In the genomic region with DNA sequence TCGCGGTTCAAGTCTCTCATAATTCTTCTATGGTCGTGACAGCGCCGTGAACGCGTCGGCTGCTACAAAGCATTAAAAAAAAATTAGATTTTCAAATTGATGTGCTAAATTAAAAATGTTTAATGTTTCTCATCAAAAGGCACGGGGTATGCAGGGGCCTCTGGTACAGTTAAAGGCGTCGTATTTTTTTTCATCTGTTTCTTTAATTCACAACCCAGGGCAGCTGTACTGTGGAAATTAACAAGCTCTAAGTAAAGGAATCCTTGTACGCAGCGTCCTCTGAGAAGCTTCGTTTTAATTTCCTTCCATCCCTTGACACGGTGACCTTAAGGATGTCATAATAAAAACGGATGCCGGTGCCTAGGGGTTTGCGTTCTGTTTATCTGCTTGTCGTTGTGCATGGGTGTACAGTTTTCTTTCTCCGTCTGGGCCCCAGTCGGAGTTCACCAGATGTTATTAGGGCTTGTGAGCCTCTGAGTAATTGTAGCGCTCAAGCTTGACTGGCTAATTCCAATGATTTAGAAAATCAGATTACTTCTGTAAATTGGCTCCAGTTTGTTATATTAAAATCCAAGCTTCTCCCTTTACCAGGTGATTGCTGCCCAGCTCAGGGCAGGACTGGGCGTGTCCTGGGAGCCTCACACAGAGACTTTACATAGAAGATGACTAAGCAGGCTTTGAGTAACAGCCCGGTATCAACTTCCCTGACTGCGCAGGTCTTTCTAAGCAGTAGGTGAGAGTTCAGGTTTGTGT, we compare ENCODE assay signal across 11 mouse cellular contexts.
A peak's percentile ranks its signal among the peaks of the same experiment; 100 is the strongest.
DNase-seq lines count a peak whose midpoint lies in the region; ATAC-seq and TF ChIP-seq lines count a peak whose summit lies in the region.
"Had no signal": no experiment of that assay in that cellular context is flagged by ENCODE, and none has a peak within 500 bp of the region (broad histone marks: within the 10 kb centered on the region; RNA-seq: fewer than 3 reads in every experiment).

No protein-coding gene starts in this region.

- H3K27me3 ChIP-seq in kidney, embryonic 15.5 days, result no peaks in the 10 kb centered on the region
- H3K27me3 ChIP-seq in embryonic facial prominence, embryonic 14.5 days (replicated peaks; ENCODE audit: control insufficient read depth, insufficient read depth, low read length), result no peaks in the 10 kb centered on the region
- no peaks in the 10 kb centered on the region for H3K27me3 ChIP-seq in limb, embryonic 10.5 days (ENCODE audit: low read depth, poor library complexity, severe bottlenecking)
- no peaks in the 10 kb centered on the region for H3K27me3 ChIP-seq in neural tube, embryonic 14.5 days (ENCODE audit: control insufficient read depth, insufficient read depth, low read length)

- 34% methylated on average over 25 of the region's 25 CpGs for WGBS in kidney, embryonic 15.5 days
- WGBS in embryonic facial prominence, embryonic 14.5 days, result 47% methylated on average over 25 of the region's 25 CpGs
- WGBS in limb, embryonic 10.5 days, result 58% methylated on average over 25 of the region's 25 CpGs
- 45% methylated on average over 25 of the region's 25 CpGs for WGBS in neural tube, embryonic 14.5 days

- DNase-seq in kidney, postnatal 25 days, result no peak
- DNase-seq in embryonic facial prominence, embryonic 14.5 days (ENCODE audit: low spot score), result peak; percentile 48
- peak; percentile 36 for DNase-seq in limb, embryonic 10.5 days (ENCODE audit: low spot score)
- DNase-seq in right cerebral cortex, postnatal 36 days (ENCODE audit: low spot score in 2 of 2), result no peak
- no peak for DNase-seq in layer of hippocampus, adult 2 months (ENCODE audit: low spot score in 2 of 2)
- DNase-seq in heart, adult 9 months (ENCODE audit: low spot score in 2 of 2), result no peak
- DNase-seq: forebrain, postnatal 0 days; heart, adult 18-20 months; left cerebral cortex, postnatal 4 days had no signal

- peak overlapping the region; percentile 34 for H3K4me2 ChIP-seq in kidney, embryonic 15.5 days
- H3K4me2 ChIP-seq in embryonic facial prominence, embryonic 14.5 days (ENCODE audit: low read depth, low read length), result peak overlapping the region; percentile 32; the same call in 1 of the 2 replicates
- H3K4me2 ChIP-seq in neural tube, embryonic 14.5 days (ENCODE audit: low read depth, low read length), result peak overlapping the region; percentile 26

- H3K9ac ChIP-seq in kidney, embryonic 15.5 days, result no peak overlapping the region
- no peak overlapping the region for H3K9ac ChIP-seq in embryonic facial prominence, embryonic 14.5 days (ENCODE audit: low read depth, low read length)
- no peak overlapping the region for H3K9ac ChIP-seq in neural tube, embryonic 14.5 days (replicated peaks; ENCODE audit: low read depth, low read length)
- H3K9ac ChIP-seq: forebrain, postnatal 0 days had no signal

- no peaks in the 10 kb centered on the region for H3K36me3 ChIP-seq in kidney, embryonic 15.5 days
- H3K36me3 ChIP-seq in embryonic facial prominence, embryonic 14.5 days (ENCODE audit: control insufficient read depth, insufficient read depth, low read length), result no peaks in the 10 kb centered on the region
- H3K36me3 ChIP-seq in limb, embryonic 10.5 days, result no peaks in the 10 kb centered on the region
- no peaks in the 10 kb centered on the region for H3K36me3 ChIP-seq in neural tube, embryonic 14.5 days (ENCODE audit: control insufficient read depth, insufficient read depth, low read length)

- peak overlapping the region; percentile 13; the same call in 1 of the 2 replicates for H3K4me3 ChIP-seq in kidney, embryonic 15.5 days (replicated peaks)
- H3K4me3 ChIP-seq in embryonic facial prominence, embryonic 14.5 days (ENCODE audit: low read depth, low read length), result no peak overlapping the region
- H3K4me3 ChIP-seq in limb, embryonic 10.5 days, result no peak overlapping the region
- H3K4me3 ChIP-seq in neural tube, embryonic 14.5 days (ENCODE audit: low read depth, low read length), result no peak overlapping the region
- no peak overlapping the region for H3K4me3 ChIP-seq in layer of hippocampus, adult 2 months

- no peak for TF ChIP-seq CTCF in layer of hippocampus, adult 2 months (conservative IDR thresholded peaks at IDR 0.05)

- peaks cover 11% of the 10 kb centered on the region for H3K4me1 ChIP-seq in kidney, embryonic 15.5 days
- H3K4me1 ChIP-seq in embryonic facial prominence, embryonic 14.5 days (ENCODE audit: control insufficient read depth, insufficient read depth, low read length), result no peaks in the 10 kb centered on the region
- peaks cover 28% of the 10 kb centered on the region for H3K4me1 ChIP-seq in limb, embryonic 10.5 days
- H3K4me1 ChIP-seq in neural tube, embryonic 14.5 days (ENCODE audit: control insufficient read depth, insufficient read depth, low read length), result peaks cover 6% of the 10 kb centered on the region; the same call in 1 of the 2 replicates

- H3K9me3 ChIP-seq in kidney, embryonic 15.5 days (replicated peaks), result no peaks in the 10 kb centered on the region
- no peaks in the 10 kb centered on the region for H3K9me3 ChIP-seq in embryonic facial prominence, embryonic 14.5 days (ENCODE audit: control insufficient read depth, low read length)
- no peaks in the 10 kb centered on the region for H3K9me3 ChIP-seq in limb, embryonic 10.5 days (replicated peaks)
- no peaks in the 10 kb centered on the region for H3K9me3 ChIP-seq in neural tube, embryonic 14.5 days (ENCODE audit: control insufficient read depth, low read length)

- H3K27ac ChIP-seq in kidney, embryonic 15.5 days, result no peak overlapping the region
- no peak overlapping the region for H3K27ac ChIP-seq in embryonic facial prominence, embryonic 14.5 days (replicated peaks; ENCODE audit: low read depth, low read length)
- no peak overlapping the region for H3K27ac ChIP-seq in limb, embryonic 10.5 days
- H3K27ac ChIP-seq in neural tube, embryonic 14.5 days (ENCODE audit: low read depth, low read length), result no peak overlapping the region; the same call in 1 of the 2 replicates
- no peak overlapping the region for H3K27ac ChIP-seq in layer of hippocampus, adult 2 months

- ATAC-seq in kidney, embryonic 15.5 days (replicated peaks; ENCODE audit: low FRiP score), result peak; percentile 77
- peak; percentile 81; the same call in 1 of the 2 replicates for ATAC-seq in embryonic facial prominence, embryonic 14.5 days (ENCODE audit: low read depth)
- peak; percentile 68 for ATAC-seq in neural tube, embryonic 14.5 days (ENCODE audit: low read depth)
- ATAC-seq: forebrain, postnatal 0 days had no signal

Comparison
In these comparisons a context has a peak if more than half of its experiments do, and no peak if none do; other contexts are left out.
1. DNase-seq: peak in embryonic facial prominence, embryonic 14.5 days (single experiment) and limb, embryonic 10.5 days (single experiment); none in kidney, postnatal 25 days (0 of 2), right cerebral cortex, postnatal 36 days (0 of 2), layer of hippocampus, adult 2 months (0 of 2) and heart, adult 9 months (0 of 2).
2. Peak in every context shown above with its lines, with median percentiles within 50 percentile points of each other: ATAC-seq and H3K4me2 ChIP-seq.